Comparison of ENCODE assay signal across 10 mouse cellular contexts in the genomic region with DNA sequence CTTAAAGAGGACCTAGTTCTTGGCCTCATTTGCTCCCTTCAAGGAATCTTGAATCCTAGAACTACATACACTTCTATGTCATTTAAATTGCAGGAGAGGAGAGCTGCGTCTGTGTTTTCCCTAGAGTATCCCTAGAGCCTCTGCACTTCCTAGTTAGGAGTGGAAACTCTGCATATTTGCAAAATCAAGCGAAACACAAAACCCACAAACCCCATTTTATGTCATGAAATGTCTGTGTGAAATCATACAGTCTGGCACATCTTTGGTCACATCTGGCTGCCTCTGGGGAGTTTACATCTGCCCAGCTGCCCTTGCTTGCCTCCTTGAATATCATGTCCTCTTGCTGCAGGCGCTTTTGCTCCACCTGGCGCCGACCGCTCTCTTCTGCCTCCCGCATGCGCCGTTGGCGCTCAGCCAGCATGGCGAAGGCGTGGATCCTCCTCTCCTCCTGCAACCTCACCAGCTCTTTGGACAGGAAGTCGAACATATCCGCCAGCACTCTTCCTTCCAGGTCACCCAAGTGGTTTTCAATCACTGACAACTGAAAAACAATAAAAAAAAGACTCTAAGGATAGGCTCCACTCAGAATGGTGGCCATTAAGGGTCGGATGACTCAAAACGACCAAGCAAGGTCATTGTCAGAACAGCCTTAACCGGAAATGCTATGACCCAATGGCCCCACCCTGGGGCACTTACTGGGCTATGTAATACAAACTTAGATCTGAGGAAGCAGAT. TPM values are rescaled to one million over a fixed set of nuclear protein-coding genes. Genes with fewer than 3 reads are reported as not detected.
DNase-seq lines count a peak whose midpoint lies in the region; ATAC-seq and TF ChIP-seq lines count a peak whose summit lies in the region.
"Had no signal": no experiment of that assay in that cellular context is flagged by ENCODE, and none has a peak within 500 bp of the region (broad histone marks: within the 10 kb centered on the region; RNA-seq: fewer than 3 reads in every experiment).

No protein-coding gene starts in this region.

- no peak for ATAC-seq in heart, embryonic 11.5 days (replicated peaks; ENCODE audit: insufficient number of reproducible peaks, low FRiP score, low TSS enrichment)
- ATAC-seq in lung, postnatal 0 days, result peak; percentile 96
- no peak for ATAC-seq in midbrain, embryonic 16.5 days

- H3K9me3 ChIP-seq in heart, embryonic 11.5 days (replicated peaks; ENCODE audit: control insufficient read depth, low read length), result no peaks in the 10 kb centered on the region
- H3K9me3 ChIP-seq in lung, postnatal 0 days (ENCODE audit: low read length), result no peaks in the 10 kb centered on the region
- H3K9me3 ChIP-seq in midbrain, embryonic 16.5 days (replicated peaks; ENCODE audit: control insufficient read depth, low read length, poor library complexity, severe bottlenecking), result no peaks in the 10 kb centered on the region; the same call in 1 of the 2 replicates
- H3K9me3 ChIP-seq: G1E; limb, embryonic 12.5 days had no signal

- TF ChIP-seq CTCF in lung, postnatal 0 days (IDR thresholded peaks at IDR 0.05), result peak; percentile 37

- H3K36me3 ChIP-seq in heart, embryonic 11.5 days (ENCODE audit: control insufficient read depth, insufficient read depth, low read length), result no peaks in the 10 kb centered on the region
- H3K36me3 ChIP-seq in lung, postnatal 0 days (ENCODE audit: insufficient read depth, low read length), result no peaks in the 10 kb centered on the region
- H3K36me3 ChIP-seq in midbrain, embryonic 16.5 days (ENCODE audit: control insufficient read depth, insufficient read depth, low read length), result no peaks in the 10 kb centered on the region
- H3K36me3 ChIP-seq: G1E; limb, embryonic 12.5 days had no signal

- intact Hi-C loops in heart, postnatal 36 days (cut with DNase I), result no loop called here

- TF ChIP-seq EP300 in lung, postnatal 0 days (IDR thresholded peaks at IDR 0.05), result peak; percentile 86

- no peaks in the 10 kb centered on the region for H3K4me1 ChIP-seq in heart, embryonic 11.5 days (ENCODE audit: control insufficient read depth, insufficient read depth, low read length)
- no peaks in the 10 kb centered on the region for H3K4me1 ChIP-seq in lung, postnatal 0 days (ENCODE audit: insufficient read depth, low read depth, low read length)
- H3K4me1 ChIP-seq in midbrain, embryonic 16.5 days (ENCODE audit: control insufficient read depth, insufficient read depth, low read length), result peaks cover 11% of the 10 kb centered on the region

- no peak overlapping the region for H3K4me3 ChIP-seq in heart, embryonic 11.5 days (ENCODE audit: low read depth, low read length)
- peak overlapping the region; percentile 8; the same call in 1 of the 2 replicates for H3K4me3 ChIP-seq in lung, postnatal 0 days (ENCODE audit: low read depth, low read length)
- no peak overlapping the region for H3K4me3 ChIP-seq in midbrain, embryonic 16.5 days (ENCODE audit: low read depth, low read length)
- H3K4me3 ChIP-seq: limb, embryonic 12.5 days had no signal

- H3K27me3 ChIP-seq in heart, embryonic 11.5 days (ENCODE audit: control insufficient read depth, insufficient read depth, low read length), result no peaks in the 10 kb centered on the region
- no peaks in the 10 kb centered on the region for H3K27me3 ChIP-seq in lung, postnatal 0 days (replicated peaks; ENCODE audit: insufficient read depth, low read length)
- no peaks in the 10 kb centered on the region for H3K27me3 ChIP-seq in midbrain, embryonic 16.5 days (ENCODE audit: control insufficient read depth, insufficient read depth, low read depth, low read length)
- H3K27me3 ChIP-seq: limb, embryonic 12.5 days had no signal

- no peak overlapping the region for H3K27ac ChIP-seq in heart, embryonic 11.5 days (ENCODE audit: low read depth, low read length)
- H3K27ac ChIP-seq in lung, postnatal 0 days (ENCODE audit: low read length), result peak overlapping the region; percentile 28; the same call in 1 of the 2 replicates
- no peak overlapping the region for H3K27ac ChIP-seq in midbrain, embryonic 16.5 days (ENCODE audit: low read length)
- H3K27ac ChIP-seq: limb, embryonic 12.5 days had no signal

- no peak overlapping the region for H3K9ac ChIP-seq in heart, embryonic 11.5 days (ENCODE audit: low read depth, low read length)
- H3K9ac ChIP-seq in lung, postnatal 0 days (replicated peaks; ENCODE audit: low read depth), result no peak overlapping the region
- no peak overlapping the region for H3K9ac ChIP-seq in midbrain, embryonic 16.5 days (ENCODE audit: low read depth, low read length)
- H3K9ac ChIP-seq: limb, embryonic 12.5 days had no signal

- H3K4me2 ChIP-seq in heart, embryonic 11.5 days, result no peak overlapping the region; the same call in 1 of the 2 replicates
- H3K4me2 ChIP-seq in lung, postnatal 0 days (replicated peaks; ENCODE audit: low read depth, low read length), result peak overlapping the region; percentile 40; the same call in 1 of the 2 replicates
- no peak overlapping the region for H3K4me2 ChIP-seq in midbrain, embryonic 16.5 days (ENCODE audit: low read length)
- H3K4me2 ChIP-seq: limb, embryonic 12.5 days had no signal

- DNase-seq in heart, adult 11 months, result peak; percentile 86
- DNase-seq in adrenal gland, adult 18-20 months (ENCODE audit: low spot score in 2 of 2), result peak; percentile 33 to 61
- peak; percentile 14 to 32 for DNase-seq in heart, postnatal 36 days
- DNase-seq in lung, postnatal 0 days (ENCODE audit: low spot score), result peak; percentile 82
- no peak for DNase-seq in layer of hippocampus, postnatal 14 days (ENCODE audit: low spot score in 2 of 2)
- no peak for DNase-seq in c-Kit-positive CD71-positive TER-119-positive erythroid progenitor cells, embryonic 14.5 days (ENCODE audit: low spot score)

- WGBS in heart, embryonic 11.5 days (ENCODE audit: insufficient replicate concordance), result 70% methylated on average over 17 of the region's 17 CpGs
- 37% methylated on average over 17 of the region's 17 CpGs for WGBS in lung, postnatal 0 days
- 84% methylated on average over 17 of the region's 17 CpGs for WGBS in midbrain, embryonic 16.5 days

RNA-seq across cellular contexts. Expression of a gene that starts 10.0 kb away (rescaled TPM):
- 0.13 TPM in 1 of 2 replicates, not detected in the other for polyA plus RNA-seq in heart, embryonic 11.5 days (2014; fragmentation: Nextera tagmentation; extraction: Ambion mirVana)
- total RNA-seq in adrenal gland, adult 18-20 months (2021), result not detected
- not detected for total RNA-seq in heart, postnatal 36 days (2021)
- polyA plus RNA-seq in lung, postnatal 0 days (2015; fragmentation: Nextera tagmentation; extraction: Ambion mirVana), result 0.05 and 0.10 TPM in 2 replicates
- total RNA-seq in layer of hippocampus, postnatal 14 days (2021), result not detected
- not detected in 2 replicates for polyA plus RNA-seq in midbrain, embryonic 16.5 days (2015; fragmentation: Nextera tagmentation; extraction: Ambion mirVana)
- total RNA-seq: G1E had no signal
- polyA plus RNA-seq: G1E; limb, embryonic 12.5 days had no signal

RNA-seq across cellular contexts. Expression of a gene that starts 37.3 kb away (rescaled TPM):
- 0.21 TPM in 1 of 2 replicates, not detected in the other for polyA plus RNA-seq in heart, embryonic 11.5 days (2014; fragmentation: Nextera tagmentation; extraction: Ambion mirVana)
- total RNA-seq in adrenal gland, adult 18-20 months (2021), result under 1 TPM; 0.22 to 0.30 TPM
- not detected for total RNA-seq in heart, postnatal 36 days (2021)
- polyA plus RNA-seq in lung, postnatal 0 days (2015; fragmentation: Nextera tagmentation; extraction: Ambion mirVana), result 2.6 and 3.7 TPM in 2 replicates
- total RNA-seq in layer of hippocampus, postnatal 14 days (2021), result 1 to 10 TPM; 1.1 to 2.0 TPM
- polyA plus RNA-seq in midbrain, embryonic 16.5 days (2015; fragmentation: Nextera tagmentation; extraction: Ambion mirVana), result 1.3 and 2.0 TPM in 2 replicates
- polyA plus RNA-seq: G1E had no signal

RNA-seq across cellular contexts. Expression of a gene that starts 42.2 kb away (rescaled TPM):
- polyA plus RNA-seq in heart, embryonic 11.5 days (2014; fragmentation: Nextera tagmentation; extraction: Ambion mirVana), result 289 and 314 TPM in 2 replicates
- 100 to 1,000 TPM; 342 to 359 TPM for total RNA-seq in adrenal gland, adult 18-20 months (2021)
- total RNA-seq in heart, postnatal 36 days (2021), result 100 to 1,000 TPM; 313 to 334 TPM
- 205 and 218 TPM in 2 replicates for polyA plus RNA-seq in lung, postnatal 0 days (2015; fragmentation: Nextera tagmentation; extraction: Ambion mirVana)
- total RNA-seq in layer of hippocampus, postnatal 14 days (2021), result 10 to 100 TPM; 94.9 to 97.0 TPM
- 66.0 and 68.5 TPM in 2 replicates for polyA plus RNA-seq in midbrain, embryonic 16.5 days (2015; fragmentation: Nextera tagmentation; extraction: Ambion mirVana)

RNA-seq across cellular contexts. Expression of a gene that starts 42.2 kb away (rescaled TPM):
- 2.4 and 3.4 TPM in 2 replicates for polyA plus RNA-seq in heart, embryonic 11.5 days (2014; fragmentation: Nextera tagmentation; extraction: Ambion mirVana)
- total RNA-seq in adrenal gland, adult 18-20 months (2021), result not detected
- total RNA-seq in heart, postnatal 36 days (2021), result not detected
- not detected in 2 replicates for polyA plus RNA-seq in lung, postnatal 0 days (2015; fragmentation: Nextera tagmentation; extraction: Ambion mirVana)
- total RNA-seq in layer of hippocampus, postnatal 14 days (2021), result not detected
- polyA plus RNA-seq in midbrain, embryonic 16.5 days (2015; fragmentation: Nextera tagmentation; extraction: Ambion mirVana), result not detected in 2 replicates
- polyA plus RNA-seq: limb, embryonic 12.5 days had no signal

RNA-seq across cellular contexts. Expression of a gene that starts 57.4 kb away (rescaled TPM):
- polyA plus RNA-seq in heart, embryonic 11.5 days (2014; fragmentation: Nextera tagmentation; extraction: Ambion mirVana), result 292 and 312 TPM in 2 replicates
- 1 to 10 TPM in 1 of 2 experiments, under 1 TPM in 1; 0.80 to 4.6 TPM for total RNA-seq in adrenal gland, adult 18-20 months (2021)
- total RNA-seq in heart, postnatal 36 days (2021), result 100 to 1,000 TPM; 442 to 516 TPM
- polyA plus RNA-seq in lung, postnatal 0 days (2015; fragmentation: Nextera tagmentation; extraction: Ambion mirVana), result 4.7 and 6.5 TPM in 2 replicates
- under 1 TPM; 0.43 to 0.44 TPM for total RNA-seq in layer of hippocampus, postnatal 14 days (2021)
- 0.47 and 0.83 TPM in 2 replicates for polyA plus RNA-seq in midbrain, embryonic 16.5 days (2015; fragmentation: Nextera tagmentation; extraction: Ambion mirVana)

Comparison
In these comparisons a context has a peak if more than half of its experiments do, and no peak if none do; other contexts are left out.
1. DNase-seq: peak in heart, adult 11 months (single experiment), adrenal gland, adult 18-20 months (2 of 2), heart, postnatal 36 days (2 of 2) and lung, postnatal 0 days (single experiment); none in layer of hippocampus, postnatal 14 days (0 of 2) and c-Kit-positive CD71-positive TER-119-positive erythroid progenitor cells, embryonic 14.5 days (single experiment).